Mouse (Mus musculus) hematopoietic stem cell, adult 5-6 weeks (primary cell): ENCODE data around the gene Sv2c. TPM values are rescaled to one million over a fixed set of nuclear protein-coding genes. Genes with fewer than 3 reads are reported as not detected.
A peak's percentile ranks its signal among the peaks of the same experiment; 100 is the strongest.
"Not testable (repeated sequence)": the region's sequence is repeated elsewhere in the genome, so short reads cannot be mapped to it uniquely, and the experiment has no call there.

Experiments
- ATAC-seq, 2 experiments: fragments of 125-278 bp in 1 of 2; replicated peaks in 1 of 2; 2 replicates each; pipeline ENCODE4 v1.8.0; 2016 to 2017; ENCODE audit warnings: inconsistent platforms in 2 of 2, mild to moderate bottlenecking in 2 of 2, moderate number of reproducible peaks in 2 of 2, low read depth in 1 of 2, moderate TSS enrichment in 1 of 2; ENCODE audit not compliant: low FRiP score in 2 of 2, poor library complexity in 2 of 2, severe bottlenecking in 2 of 2, insufficient read depth in 1 of 2, low TSS enrichment in 1 of 2
- total RNA-seq: library from RNA; stranded (forward); fragments of 172-1452, 232-1000 nt; gene quantifications from 2 replicates; pipeline ENCODE4 v1.2.3, GENCODE M21; 2017

Gene Sv2c
- total RNA-seq, 1 experiment from 2014 or later: 1.4 TPM

- ATAC-seq: no peak
These were observed 135.1 kb downstream of the Sv2c start for GRCm38 (mm10) chr13:95997294-95997693.

GRCm38 (mm10) chr13:95994705-95995703 lies 137.4 kb downstream of the Sv2c start:
- no peak for ATAC-seq

- ATAC-seq: peak; percentile 92 to 94
These were observed 144.2 kb downstream of the Sv2c start for GRCm38 (mm10) chr13:95988181-95988580.

GRCm38 (mm10) chr13:95987147-95987546 lies 145.2 kb downstream of the Sv2c start:
- peak in 1 of 2 experiments; percentile 33; a peak in 1 of 4 replicates for ATAC-seq

GRCm38 (mm10) chr13:95986375-95986774 lies 146.0 kb downstream of the Sv2c start:
- ATAC-seq: no peak

GRCm38 (mm10) chr13:95975225-95975624 lies 157.2 kb downstream of the Sv2c start:
- no peak for ATAC-seq

- ATAC-seq: no peak
These were observed 158.3 kb downstream of the Sv2c start for GRCm38 (mm10) chr13:95974106-95974505.

GRCm38 (mm10) chr13:95973368-95973958 lies 158.9 kb downstream of the Sv2c start:
- peak; percentile 91 to 94 for ATAC-seq

GRCm38 (mm10) chr13:95968031-95968430 lies 164.3 kb downstream of the Sv2c start:
- not testable (repeated sequence) for ATAC-seq

GRCm38 (mm10) chr13:95966791-95967190 lies 165.6 kb downstream of the Sv2c start:
- ATAC-seq: no peak

- ATAC-seq: no peak
These were observed 166.8 kb downstream of the Sv2c start for GRCm38 (mm10) chr13:95965596-95965995.

GRCm38 (mm10) chr13:95965162-95965561 lies 167.2 kb downstream of the Sv2c start:
- ATAC-seq: no peak

- ATAC-seq: no peak
These were observed 168.2 kb downstream of the Sv2c start for GRCm38 (mm10) chr13:95964226-95964625.

GRCm38 (mm10) chr13:95963671-95964070 lies 168.7 kb downstream of the Sv2c start:
- no peak for ATAC-seq

GRCm38 (mm10) chr13:95961905-95962304 lies 170.5 kb downstream of the Sv2c start:
- no peak for ATAC-seq

- no peak for ATAC-seq
These were observed 171.1 kb downstream of the Sv2c start for GRCm38 (mm10) chr13:95961191-95961791.

GRCm38 (mm10) chr13:95960477-95961185 lies 171.7 kb downstream of the Sv2c start:
- no peak for ATAC-seq
